Mouse (Mus musculus) limb, embryonic 11.5 days (tissue): ENCODE data around the gene Kirrel. TPM values are rescaled to one million over a fixed set of nuclear protein-coding genes. Genes with fewer than 3 reads are reported as not detected.

Experiments
- ATAC-seq: fragments of 200-750 bp; cut with Nextera tagmentation; 2 replicates; pipeline ENCODE4 v1.8.0; 2017; ENCODE audit warnings: low read depth; ENCODE audit not compliant: insufficient number of reproducible peaks, low FRiP score, low TSS enrichment
- DNase-seq: peaks from one replicate; pipeline ENCODE4 v3.0.0-alpha.2; 2015; ENCODE audit warnings: low spot score
- H3K27ac ChIP-seq: fragments of 300-500 bp; sonication (generic); replicated peaks from 2 replicates; pipeline ENCODE4 v1.5.1; 2014; ENCODE audit warnings: low read depth, mild to moderate bottlenecking, low read length
- H3K27me3 ChIP-seq: fragments of 300-500 bp; sonication (generic); 2 replicates; pipeline ENCODE4 v1.6.1; 2014; ENCODE audit warnings: mild to moderate bottlenecking, low read length, mixed read lengths; ENCODE audit not compliant: control insufficient read depth, insufficient read depth
- H3K36me3 ChIP-seq: fragments of 300-500 bp; sonication (generic); 2 replicates; pipeline ENCODE4 v1.6.1; 2014; ENCODE audit warnings: mild to moderate bottlenecking, low read length, moderate library complexity, mixed read lengths; ENCODE audit not compliant: control insufficient read depth, insufficient read depth
- H3K4me1 ChIP-seq: fragments of 300-500 bp; sonication (generic); 2 replicates; pipeline ENCODE4 v1.6.1; 2014; ENCODE audit warnings: low read length, mixed read lengths; ENCODE audit not compliant: control insufficient read depth, insufficient read depth
- H3K4me2 ChIP-seq: fragments of 300-500 bp; sonication (generic); 2 replicates; pipeline ENCODE4 v1.6.1; 2014; ENCODE audit warnings: low read depth, mild to moderate bottlenecking, moderate library complexity; ENCODE audit not compliant: severe bottlenecking
- H3K4me3 ChIP-seq: fragments of 300-500 bp; sonication (generic); 2 replicates; pipeline ENCODE4 v1.5.1; 2014; ENCODE audit warnings: low read depth, low read length
- H3K9ac ChIP-seq: fragments of 300-500 bp; sonication (generic); 2 replicates; pipeline ENCODE4 v1.6.1; 2014; ENCODE audit warnings: mild to moderate bottlenecking, low read length
- H3K9me3 ChIP-seq: fragments of 300-500 bp; sonication (generic); 2 replicates; pipeline ENCODE4 v1.6.1; 2016; ENCODE audit warnings: low read length; ENCODE audit not compliant: control insufficient read depth
- WGBS: fragments of 180-500 bp; shearing (Covaris S2); extraction: QIAGEN DNeasy Blood & Tissue Kit; methylation state at CpG from one replicate; pipeline ENCODE4 v1.1.7; 2014; 5-methylcytosine and 5-hydroxymethylcytosine counted together
- polyA plus RNA-seq: library from polyadenylated mRNA; unstranded; fragments of >200 nt; fragmentation: Nextera tagmentation; extraction: Ambion mirVana; gene quantifications from 2 replicates; pipeline ENCODE4 v1.2.1, GENCODE M21; 2014

The Kirrel gene
- polyA plus RNA-seq, 1 experiment from 2014 or later = 12.8 TPM

DNA sequence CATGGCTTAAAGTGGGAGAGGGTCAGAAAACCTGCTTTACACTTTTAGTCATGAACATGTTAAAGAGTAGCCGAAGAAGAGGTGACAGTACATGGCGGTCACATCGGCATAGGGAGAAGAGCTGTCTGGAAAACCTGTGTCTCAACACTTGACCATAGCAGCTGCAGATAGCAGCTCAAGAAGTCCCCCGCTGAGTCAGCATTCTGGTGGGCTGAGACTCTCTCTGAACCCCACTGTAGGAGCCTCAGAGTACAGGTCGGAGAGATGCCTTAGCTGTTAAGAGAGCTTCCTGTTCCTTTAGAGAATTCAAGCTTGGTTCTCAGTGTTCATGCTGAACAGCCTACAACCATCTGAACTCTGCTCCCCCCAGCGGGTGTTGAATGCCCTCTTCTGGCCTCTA lies 136.0 kb downstream of the Kirrel start:
- H3K9me3 ChIP-seq = no peaks in the 10 kb centered on the region
- no peak for ATAC-seq
- H3K4me2 ChIP-seq = no peak overlapping the region
- no peaks in the 10 kb centered on the region for H3K36me3 ChIP-seq
- H3K9ac ChIP-seq = no peak overlapping the region
- DNase-seq = no peak
- WGBS = 92% methylated on average over 6 of the region's 6 CpGs
- no peak overlapping the region for H3K27ac ChIP-seq
- H3K27me3 ChIP-seq = no peaks in the 10 kb centered on the region
- H3K4me1 ChIP-seq = no peaks in the 10 kb centered on the region
- H3K4me3 ChIP-seq = no peak overlapping the region

GRCm38 (mm10) chr3:87034061-87034460 lies 140.5 kb downstream of the Kirrel start:
- Histone ChIP-seq H3K9me3 (no peaks in the 10 kb centered on the region), H3K27me3 (no peaks in the 10 kb centered on the region), H3K27ac (no peak overlapping the region), H3K4me1 (no peaks in the 10 kb centered on the region), H3K36me3 (no peaks in the 10 kb centered on the region), H3K9ac (no peak overlapping the region), H3K4me2 (no peak overlapping the region), H3K4me3 (no peak overlapping the region)
- 92% methylated on average over 4 of the region's 4 CpGs for WGBS
- ATAC-seq (no peak), DNase-seq (no peak)

DNA sequence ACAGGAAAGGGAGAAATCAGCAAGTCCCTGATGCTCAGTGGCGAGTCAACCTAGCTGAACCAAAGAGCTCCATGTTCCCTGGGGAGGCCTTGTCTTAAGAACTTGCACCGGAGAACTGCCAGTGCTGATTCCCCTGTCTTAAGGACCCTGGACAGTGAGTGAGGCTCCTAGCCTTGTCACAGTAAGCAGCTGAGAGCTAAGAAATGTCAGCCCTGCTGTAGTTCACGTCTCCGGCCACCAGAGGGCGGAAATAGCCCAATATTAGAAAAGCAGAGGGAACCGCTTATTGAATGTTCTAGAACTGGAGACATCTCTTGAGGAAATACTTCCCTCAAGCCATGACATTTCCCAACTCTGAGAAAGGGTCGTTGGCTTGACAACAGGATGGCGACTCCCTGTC lies 141.2 kb downstream of the Kirrel start:
- ATAC-seq = no peak
- 26% methylated on average over 8 of the region's 8 CpGs for WGBS
- H3K27ac ChIP-seq = no peak overlapping the region

DNA sequence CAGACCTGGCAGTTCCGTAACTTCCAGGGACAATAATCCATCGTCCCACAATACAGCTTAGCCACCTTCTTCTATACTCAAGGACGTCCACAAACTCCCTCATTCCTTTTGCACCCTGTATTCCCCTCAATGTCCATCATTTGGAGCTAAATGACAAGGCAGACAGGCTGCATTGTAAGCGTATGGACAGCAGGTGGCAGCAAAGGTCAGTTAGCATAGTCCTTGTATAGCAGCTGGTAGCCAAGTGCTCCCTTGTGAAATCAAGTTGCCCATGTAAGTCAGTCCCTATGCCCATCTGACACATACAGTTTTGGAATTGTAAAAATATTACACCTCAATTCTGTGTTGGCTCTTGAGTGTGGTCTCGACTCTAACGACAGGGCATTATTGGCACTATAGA lies 143.7 kb downstream of the Kirrel start:
- no peaks in the 10 kb centered on the region for H3K4me1 ChIP-seq
- H3K27ac ChIP-seq = no peak overlapping the region
- H3K4me2 ChIP-seq = no peak overlapping the region
- H3K9me3 ChIP-seq = no peaks in the 10 kb centered on the region
- H3K4me3 ChIP-seq = no peak overlapping the region
- ATAC-seq = no peak
- no peak overlapping the region for H3K9ac ChIP-seq
- no peaks in the 10 kb centered on the region for H3K27me3 ChIP-seq
- no peaks in the 10 kb centered on the region for H3K36me3 ChIP-seq
- WGBS = 29% methylated on average over 6 of the region's 6 CpGs
- peak; percentile 82 for DNase-seq

More for the DNA sequence above, 141.2 kb downstream of the Kirrel start:
- DNase-seq = peak; percentile 87
- Histone ChIP-seq H3K9me3 (no peaks in the 10 kb centered on the region), H3K4me1 (no peaks in the 10 kb centered on the region), H3K36me3 (no peaks in the 10 kb centered on the region), H3K27me3 (no peaks in the 10 kb centered on the region), H3K4me3 (no peak overlapping the region), H3K4me2 (no peak overlapping the region), H3K9ac (no peak overlapping the region)

Other genes starting within 250 kb of the Kirrel start
- 22.2 and 25.4 TPM in 2 replicates for gene Cd1d1, start 175.3 kb downstream of the Kirrel start, polyA plus RNA-seq
- 3.0 and 3.4 TPM in 2 replicates for gene Fcrls, start 89.0 kb upstream of the Kirrel start, polyA plus RNA-seq
- gene Cd5l, start 183.1 kb upstream of the Kirrel start, polyA plus RNA-seq = 0.09 and 0.12 TPM in 2 replicates
- gene Fcrl1, start 201.6 kb upstream of the Kirrel start, polyA plus RNA-seq = 0.09 and 0.14 TPM in 2 replicates